Mouse (Mus musculus): ENCODE results near the gene Arhgef25.
"Not testable (repeated sequence)": the region's sequence is repeated elsewhere in the genome, so short reads cannot be mapped to it uniquely, and the experiment has no call there.

Gene Arhgef25

DNA sequence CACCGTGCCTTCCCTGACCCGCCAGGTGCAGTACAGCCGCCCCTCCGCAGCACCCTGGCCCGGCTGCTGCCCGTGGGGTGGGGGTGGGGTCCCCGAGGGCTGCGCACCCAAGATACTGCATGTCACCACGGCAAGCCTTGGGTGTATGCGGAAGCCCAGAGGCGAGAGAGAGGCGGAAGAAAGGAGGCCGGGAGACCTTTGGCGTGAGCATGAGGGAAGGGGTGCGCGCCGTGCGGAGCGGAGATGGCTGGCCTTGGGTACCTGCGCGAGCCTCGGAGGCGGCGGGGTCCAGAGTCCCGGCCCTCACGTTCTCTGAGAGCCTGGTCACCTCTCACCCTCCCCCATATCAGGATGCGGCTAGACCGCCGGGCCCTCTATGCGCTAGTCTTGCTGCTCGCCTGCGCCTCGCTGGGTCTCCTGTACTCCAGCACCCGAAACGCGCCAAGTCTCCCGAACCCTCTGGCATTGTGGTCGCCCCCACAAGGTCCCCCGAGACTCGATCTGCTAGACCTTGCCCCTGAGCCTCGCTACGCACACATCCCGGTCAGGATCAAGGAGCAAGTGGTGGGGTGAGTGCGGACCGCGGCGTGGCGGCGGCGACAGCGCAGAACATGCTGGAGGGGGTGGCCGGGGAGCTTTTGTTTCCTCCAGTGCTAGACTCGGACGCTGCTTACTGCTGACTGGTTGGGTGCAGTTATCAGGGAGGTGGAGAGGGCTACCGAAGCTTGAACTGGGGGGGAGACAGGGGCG is 24.1 kb downstream of the Arhgef25 start:
- DNase-seq (ENCODE audit: low read depth, low spot score): no peak

DNA sequence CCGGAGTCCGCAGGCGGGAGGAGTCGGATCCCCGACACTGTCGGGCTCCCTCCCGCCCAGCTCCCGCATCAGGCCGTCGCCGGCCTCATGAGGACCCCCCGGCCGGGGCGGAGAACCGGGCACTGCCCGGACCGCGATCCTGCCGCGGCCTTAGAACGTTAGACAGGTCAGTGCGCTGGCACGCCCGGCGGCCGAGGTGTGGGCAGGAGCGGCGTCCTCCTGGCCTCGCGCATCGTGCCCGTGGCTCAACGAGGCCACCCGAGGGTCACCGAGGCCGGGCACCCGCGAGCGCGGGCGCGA is 24.6 kb downstream of the Arhgef25 start:
- DNase-seq (ENCODE audit: low read depth, low spot score): no peak

DNA sequence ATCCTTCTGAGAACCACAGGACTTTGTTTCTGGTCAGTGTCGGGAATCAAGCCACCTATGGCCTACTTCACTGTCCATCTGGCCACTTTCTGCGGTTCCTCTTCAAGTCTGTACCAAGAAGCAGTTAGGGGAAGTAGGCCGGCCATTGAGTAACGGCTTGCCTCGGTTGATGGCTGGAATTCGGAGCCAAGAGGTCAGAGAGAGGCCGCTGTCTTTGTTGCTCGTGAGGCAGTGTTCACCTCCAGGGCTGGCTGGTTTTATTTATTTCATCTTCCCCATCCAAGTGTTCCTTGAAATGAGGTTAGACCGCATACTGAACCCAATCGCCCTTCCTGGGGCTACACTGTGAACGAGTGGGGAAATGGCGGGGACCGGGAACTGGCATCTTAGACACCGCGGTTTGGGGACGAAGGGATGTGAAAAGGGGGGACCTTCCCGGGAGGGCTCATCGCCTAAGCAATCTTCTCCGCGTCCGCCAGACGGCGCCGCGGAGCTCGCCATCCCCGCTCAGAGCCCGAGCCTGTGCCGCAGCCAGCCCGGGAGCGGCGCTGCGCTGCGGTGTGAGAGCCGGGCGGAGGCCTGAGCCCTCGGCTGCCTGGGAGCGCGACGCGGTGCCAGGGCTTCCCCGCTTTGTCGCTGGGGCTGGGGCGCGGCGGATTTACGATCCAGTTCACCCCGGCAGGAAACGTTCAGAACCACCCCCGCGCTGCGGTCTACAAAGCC is 25.1 kb downstream of the Arhgef25 start, which contains the start of gene B4galnt1:
Gene B4galnt1 (plus strand): TSS at position 595 of the 723 bp plus-strand sequence.
- DNase-seq (ENCODE audit: low read depth, low spot score): no peak

DNA sequence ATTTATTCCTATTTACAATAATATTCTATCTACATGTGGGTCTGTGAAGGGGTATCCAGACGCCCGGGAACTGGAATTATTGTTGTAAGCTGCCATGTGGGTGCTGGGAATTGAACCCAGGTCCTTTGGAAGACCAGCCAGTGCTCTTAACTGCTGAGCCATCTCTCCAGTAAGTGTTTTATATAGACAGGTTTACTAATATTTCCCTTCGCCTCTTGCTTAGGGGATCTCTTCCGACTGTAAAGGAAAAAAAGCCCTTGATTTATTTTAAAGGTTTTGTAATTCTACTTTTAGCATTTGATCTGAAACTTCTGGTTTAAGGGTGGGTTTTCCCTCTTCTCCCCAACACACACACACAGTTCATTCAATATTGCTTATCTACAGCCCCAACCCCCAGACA is 25.7 kb downstream of the Arhgef25 start:
- no peak for DNase-seq (ENCODE audit: low read depth, low spot score)

DNA sequence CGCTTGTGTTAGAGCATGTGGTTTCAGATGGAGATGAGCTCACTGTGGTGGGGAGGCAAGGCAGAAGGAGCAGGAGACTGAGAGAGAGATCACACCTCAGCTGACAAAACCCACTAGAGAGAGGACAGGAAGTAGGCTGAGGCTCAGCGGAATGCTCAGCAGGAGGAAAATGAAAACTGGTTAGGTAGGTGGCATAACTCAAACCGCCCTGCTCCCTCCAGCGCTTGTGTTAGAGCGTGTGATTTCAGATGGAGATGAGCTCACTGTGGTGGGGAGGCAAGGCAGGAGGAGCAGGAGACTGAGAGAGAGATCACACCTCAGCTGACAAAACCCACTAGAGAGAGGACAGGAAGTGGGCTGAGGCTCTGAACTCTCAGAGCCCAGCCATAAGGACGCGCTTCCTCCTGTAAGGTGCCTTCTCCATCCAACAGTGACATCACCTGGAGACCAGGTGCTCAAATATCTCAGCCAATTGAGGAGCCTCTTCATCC is 27.1 kb downstream of the Arhgef25 start:
- DNase-seq (ENCODE audit: low read depth, low spot score): peak; percentile 86

DNA sequence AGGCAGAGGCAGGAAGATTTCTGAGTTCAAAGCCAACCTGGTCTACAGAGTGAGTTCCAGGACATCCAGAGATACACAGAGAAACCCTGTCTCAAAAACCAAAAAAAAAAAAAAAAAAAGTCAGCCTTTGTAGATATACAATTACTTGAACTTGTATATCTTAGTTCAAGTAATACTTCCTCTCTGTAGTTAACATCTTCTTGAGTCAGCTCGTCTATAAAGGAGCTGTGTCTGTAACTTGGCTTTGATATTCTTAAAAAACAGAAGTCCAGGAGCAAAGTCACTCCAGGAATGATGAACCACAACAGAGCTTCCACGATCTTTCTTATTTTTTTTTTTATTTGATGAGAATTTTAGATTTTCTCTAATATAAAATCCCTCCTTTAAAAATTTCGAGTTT is 29.2 kb downstream of the Arhgef25 start:
- no peak for DNase-seq (ENCODE audit: low read depth, low spot score)

DNA sequence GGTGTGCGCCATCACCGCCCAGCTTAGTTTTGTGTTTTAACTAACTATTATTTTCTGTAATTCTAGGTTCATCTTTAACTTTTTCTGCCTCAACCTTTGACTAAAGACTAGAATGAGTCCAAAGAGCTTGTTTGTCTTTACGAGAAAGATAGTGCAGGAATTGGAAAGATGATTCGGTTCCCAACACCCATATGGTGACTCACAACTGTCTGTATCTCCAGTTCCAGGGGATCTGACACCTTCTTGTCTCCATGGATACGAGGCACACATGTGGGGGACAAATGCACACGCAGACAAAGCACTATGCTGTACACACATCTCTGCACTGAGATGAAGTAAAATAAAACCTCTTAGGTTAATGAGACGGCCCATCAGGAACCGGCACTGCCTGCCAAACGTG is 29.8 kb downstream of the Arhgef25 start:
- no peak for DNase-seq (ENCODE audit: low read depth, low spot score)

DNA sequence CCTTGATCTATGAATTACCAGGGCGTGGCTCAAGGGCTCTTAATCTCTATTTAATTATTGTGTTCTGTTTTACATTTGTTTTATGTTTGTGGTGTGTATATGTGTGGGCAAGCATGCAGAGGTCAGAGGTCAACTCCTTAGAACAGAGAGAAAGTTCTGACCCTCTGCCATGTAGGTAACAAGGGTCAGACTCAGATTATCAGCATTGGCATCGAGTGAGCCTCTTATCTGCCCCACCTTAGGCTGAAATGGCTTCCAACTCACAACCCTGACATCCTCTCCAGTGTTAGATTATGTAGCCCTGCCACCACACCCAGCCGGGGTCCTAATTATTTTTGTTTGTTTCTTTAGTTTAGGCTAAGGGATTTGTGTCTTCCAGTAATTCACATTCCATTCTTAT is 31.4 kb downstream of the Arhgef25 start:
- DNase-seq (ENCODE audit: low read depth, low spot score): no peak

DNA sequence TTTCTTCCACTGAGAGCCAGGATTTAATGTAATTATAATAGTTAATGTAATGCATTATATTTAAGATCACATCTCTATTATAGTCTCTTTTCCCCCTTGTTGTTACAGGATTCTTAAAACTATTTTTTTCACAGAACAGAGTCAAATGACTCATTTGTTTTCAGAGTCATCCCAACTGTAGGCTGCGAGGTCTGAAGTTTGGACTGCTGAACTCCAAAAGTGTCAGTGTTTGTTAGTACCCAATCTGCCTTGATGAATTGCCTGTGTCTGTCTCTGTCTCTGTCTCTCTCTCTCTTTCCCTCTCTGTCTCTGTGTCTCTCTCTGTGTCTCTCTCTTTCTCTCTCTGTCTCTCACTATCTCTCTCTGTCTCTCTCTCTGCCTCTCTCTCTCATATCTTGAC is 33.4 kb downstream of the Arhgef25 start:
- DNase-seq (ENCODE audit: low read depth, low spot score): no peak

DNA sequence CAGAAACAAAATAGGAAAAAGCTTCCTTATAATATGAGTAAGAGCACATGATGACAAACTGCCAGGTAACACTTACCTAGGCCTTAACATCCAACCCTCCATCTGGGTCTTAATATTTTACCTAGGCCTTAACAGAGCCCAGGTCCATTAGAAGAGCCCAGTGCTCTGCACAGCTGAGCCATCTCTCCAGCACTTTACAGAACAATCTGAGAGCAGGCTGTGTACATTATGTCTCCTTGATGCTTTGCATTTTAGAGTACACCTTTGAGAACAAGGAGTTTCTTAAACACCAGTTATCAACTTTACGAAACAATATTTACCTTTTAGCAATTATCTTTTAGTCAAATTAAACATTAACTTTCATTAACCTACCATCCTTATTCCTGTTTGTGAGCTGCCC is 33.8 kb downstream of the Arhgef25 start:
- DNase-seq (ENCODE audit: low read depth, low spot score): no peak

DNA sequence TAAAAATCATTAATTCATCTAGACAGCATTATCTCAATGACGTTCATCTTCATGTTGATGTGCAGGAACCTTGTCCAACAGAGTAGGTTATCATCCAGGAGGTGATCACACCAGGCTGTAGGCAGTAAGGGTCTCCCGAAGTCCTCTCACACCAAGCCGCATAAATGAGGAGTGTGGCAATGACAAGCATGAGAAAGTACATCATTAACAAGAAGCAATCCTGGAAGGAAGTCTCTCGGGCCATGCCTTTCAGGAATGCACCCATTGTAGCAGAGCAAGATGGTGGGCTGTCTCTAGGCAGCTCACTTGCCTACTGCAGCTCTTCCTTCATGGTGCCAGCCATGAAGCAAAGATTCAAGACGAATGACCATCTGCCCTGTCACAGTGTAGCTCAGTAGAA is 35.2 kb downstream of the Arhgef25 start:
- DNase-seq (ENCODE audit: low read depth, low spot score): no peak

DNA sequence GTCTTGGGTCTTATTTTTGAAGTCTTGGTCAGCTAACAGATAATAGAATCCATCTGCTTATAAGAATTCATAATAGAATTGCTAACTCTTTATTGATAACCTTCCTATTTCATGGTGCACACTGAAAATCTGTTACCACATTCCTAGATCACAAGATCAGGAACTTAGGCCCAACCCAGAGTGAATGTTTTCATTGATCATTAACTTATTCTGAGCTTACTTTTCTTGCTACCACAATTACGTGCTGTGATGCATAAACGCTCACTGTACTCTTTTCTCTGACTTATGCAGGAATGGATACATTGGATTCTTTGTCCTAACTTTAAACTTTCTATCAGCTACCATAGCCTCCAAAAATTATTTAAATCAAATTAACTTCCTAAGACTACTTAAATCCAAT is 35.6 kb downstream of the Arhgef25 start:
- no peak for DNase-seq (ENCODE audit: low read depth, low spot score)

DNA sequence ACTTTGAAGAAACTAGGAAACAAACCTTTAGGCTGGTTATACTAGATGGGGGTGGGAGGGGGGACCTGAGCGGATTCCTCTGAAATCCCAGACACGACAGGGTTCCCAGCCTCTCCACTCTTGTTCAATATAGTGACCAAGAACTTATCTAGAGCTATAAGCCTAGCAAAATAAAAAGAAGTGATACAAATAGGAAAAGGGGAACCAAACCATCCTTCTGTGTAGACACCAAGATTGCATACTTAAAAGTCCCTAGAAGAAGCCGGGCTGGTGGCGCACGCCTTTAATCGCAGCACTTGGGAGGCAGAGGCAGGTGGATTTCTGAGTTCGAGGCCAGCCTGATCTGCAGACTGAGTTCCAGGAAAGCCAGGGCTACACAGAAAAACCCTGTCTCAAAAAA is 36.6 kb downstream of the Arhgef25 start:
- no peak for DNase-seq (ENCODE audit: low read depth, low spot score)

DNA sequence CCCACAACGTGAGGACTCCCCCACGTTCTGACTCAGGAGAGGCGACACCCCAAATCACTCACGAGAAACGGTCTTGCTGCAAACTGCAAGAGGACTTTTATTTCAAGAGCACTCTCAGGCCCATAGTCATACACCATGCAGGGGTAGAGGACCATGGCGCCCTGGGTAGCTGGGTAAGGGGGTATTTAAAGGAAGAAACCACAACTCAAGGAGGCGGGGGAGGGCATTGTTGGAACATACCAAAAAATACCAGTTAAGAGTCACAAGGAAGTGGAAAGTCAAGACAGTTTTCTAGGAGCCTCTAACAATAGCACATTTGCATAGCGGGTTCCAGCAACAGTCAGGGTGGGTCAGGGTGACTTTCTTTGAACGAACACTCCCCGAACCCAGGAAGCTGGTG is 37.3 kb downstream of the Arhgef25 start:
- not testable (repeated sequence) for DNase-seq (ENCODE audit: low read depth, low spot score)

DNA sequence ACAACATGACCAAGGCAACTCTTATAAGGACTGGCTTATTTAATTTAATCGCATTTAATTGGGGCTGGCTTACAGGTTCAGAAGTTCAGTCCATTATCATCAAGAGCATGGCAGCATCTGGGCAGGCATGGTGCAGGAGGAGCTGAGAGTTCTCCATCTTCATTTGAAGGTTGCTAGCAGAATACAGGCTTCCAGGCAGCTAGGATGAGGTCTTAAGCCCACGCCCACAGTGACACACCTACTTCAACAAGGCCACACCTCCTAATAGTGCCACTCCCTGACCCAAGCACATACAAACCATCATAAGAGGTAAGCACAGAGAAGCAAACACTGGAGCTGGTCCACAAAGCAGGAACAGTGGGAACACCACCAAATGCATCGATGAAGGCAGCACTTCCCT is 38.6 kb downstream of the Arhgef25 start:
- DNase-seq (ENCODE audit: low read depth, low spot score): not testable (repeated sequence)

DNA sequence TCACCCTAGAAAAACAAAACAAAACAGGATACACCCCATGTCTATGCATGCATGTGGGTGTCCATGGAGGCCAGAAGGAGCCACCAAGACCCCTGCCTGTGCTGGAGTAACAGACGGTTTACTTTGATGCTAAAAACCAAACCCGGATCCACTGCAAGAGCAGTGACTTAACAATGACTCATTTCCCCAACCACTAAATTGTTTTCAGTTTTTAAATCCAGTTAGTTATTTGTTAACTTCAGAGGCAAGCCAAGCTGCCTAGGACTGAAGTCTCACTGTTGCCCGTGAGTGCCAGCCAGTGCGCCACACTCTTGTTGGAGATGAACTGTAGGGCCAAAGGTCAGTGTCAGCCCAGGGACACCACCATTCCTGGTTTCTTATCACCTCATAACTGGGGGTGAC is 39.4 kb downstream of the Arhgef25 start:
- DNase-seq (ENCODE audit: low read depth, low spot score): no peak

DNA sequence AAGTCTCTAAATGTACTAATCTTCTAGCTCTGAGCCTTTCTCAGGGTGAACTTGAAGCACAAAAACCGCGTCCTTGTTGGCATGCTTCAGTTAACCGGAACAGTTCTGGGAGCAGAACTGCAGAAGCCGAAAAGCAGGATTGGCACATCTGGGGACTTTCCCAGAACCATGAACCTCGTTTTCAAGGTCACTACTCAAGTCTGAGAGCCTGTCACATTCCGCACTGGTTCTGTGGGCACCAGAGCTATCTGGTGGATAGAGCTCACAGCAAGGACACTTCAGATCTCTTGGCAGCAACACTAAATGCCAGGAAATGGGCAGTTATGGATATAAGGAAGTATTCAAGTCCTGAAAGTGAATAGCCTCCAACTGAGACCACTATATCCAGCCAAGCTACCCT is 42.7 kb downstream of the Arhgef25 start:
- DNase-seq (ENCODE audit: low read depth, low spot score): no peak

DNA sequence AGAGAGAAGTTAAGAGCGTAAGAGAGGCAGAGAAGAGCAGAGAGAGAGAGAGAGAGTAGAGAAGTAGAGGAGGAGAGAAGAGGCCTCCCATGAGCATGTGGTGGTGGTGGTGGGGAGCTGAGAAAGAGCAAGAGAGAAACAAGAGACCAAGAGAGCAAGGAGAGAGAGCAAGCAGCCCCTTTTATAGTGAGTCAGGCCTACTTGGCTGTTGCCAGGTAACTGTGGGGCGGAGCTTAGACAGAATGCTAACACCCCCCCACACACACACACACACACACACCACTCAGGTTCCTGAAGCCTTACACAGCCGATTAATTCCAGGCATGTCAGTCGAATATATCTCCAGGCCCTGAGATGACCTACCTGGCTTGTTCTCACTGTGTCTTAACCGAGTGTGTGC is 44.6 kb downstream of the Arhgef25 start:
- DNase-seq (ENCODE audit: low read depth, low spot score): no peak

DNA sequence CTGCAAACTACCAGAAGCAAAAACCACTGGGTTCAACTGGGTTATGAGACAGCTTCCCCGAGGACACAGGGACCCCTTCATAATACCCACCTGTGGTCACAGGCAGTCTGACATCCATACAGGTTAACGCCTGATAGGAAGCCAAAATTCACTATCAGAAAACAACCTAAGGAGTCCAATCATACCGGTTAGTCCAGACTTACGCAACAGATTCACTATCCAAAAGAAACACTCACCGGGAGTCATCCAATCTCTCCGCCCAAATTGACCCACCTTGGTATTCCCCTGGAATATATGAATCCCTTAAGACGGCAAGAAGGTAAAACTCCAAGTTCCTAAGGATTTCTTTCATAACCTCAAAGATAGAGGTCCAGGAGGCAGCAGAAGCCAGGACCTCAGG is 45.3 kb downstream of the Arhgef25 start:
- DNase-seq (ENCODE audit: low read depth, low spot score): no peak

DNA sequence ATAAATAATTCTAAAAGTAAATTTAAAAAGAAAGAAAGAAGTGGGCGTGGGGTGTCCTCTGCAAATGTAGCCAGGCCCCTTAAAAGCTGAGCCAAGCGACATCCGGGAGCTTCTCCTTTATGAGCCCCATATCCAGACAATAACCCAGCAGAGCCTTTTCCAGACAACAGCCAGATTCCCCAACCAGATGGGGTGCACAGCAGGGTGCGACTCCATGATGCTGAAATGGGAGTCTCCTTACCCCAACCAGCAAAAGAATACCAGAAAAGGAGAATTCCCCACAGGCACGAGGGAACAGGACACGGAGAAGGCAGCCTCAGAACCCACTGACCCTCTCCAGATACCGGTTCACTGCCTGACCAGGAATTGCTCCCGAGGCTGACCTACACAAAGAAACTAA is 46.7 kb downstream of the Arhgef25 start:
- no peak for DNase-seq (ENCODE audit: low read depth, low spot score)

DNA sequence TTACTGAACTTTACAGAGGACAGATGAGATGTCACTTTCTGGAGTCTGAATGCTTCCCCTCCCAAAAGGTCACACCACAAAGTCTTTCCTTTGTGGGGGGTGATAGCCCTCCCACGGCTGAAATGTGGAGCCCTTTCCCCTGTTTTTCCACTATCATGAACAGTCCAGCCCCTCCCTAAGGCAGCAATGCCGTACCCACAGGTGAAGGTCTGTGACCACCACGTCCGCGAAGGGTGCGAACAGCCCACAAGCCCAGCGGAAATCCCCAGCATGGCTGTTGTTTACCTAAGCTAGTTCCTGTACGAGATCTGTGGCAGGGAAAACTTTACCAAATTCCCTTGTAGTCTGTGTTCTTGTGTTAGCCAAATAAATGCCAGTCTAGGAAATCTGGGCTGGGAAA is 48.4 kb downstream of the Arhgef25 start:
- no peak for DNase-seq (ENCODE audit: low read depth, low spot score)

DNA sequence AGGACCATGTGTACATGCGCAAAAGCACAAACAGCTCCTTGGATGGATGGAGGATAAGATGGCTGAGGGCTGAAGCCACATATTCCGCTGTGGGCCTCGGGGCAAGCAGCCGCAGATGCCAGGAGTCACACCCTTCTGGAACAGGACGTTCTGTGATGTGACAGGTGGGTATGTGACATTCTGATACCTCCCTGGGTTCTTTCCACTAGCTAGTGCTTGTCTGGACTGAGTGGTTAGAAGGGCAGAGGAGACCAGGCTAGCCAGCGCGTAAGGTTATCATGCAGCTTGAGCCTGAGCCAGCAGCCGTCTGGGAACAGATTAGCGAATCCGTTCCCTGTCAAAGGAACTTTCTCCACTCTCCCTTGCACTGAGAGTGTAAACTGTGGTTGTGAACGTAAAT is 48.9 kb downstream of the Arhgef25 start:
- DNase-seq (ENCODE audit: low read depth, low spot score): no peak

Data from telencephalon, adult 2 months (tissue).